Mouse (Mus musculus) heart, postnatal 4 days (tissue): ENCODE measurements around the gene Samd1. TPM values are rescaled to one million over a fixed set of nuclear protein-coding genes. Genes with fewer than 3 reads are reported as not detected.
A peak's percentile ranks its signal among the peaks of the same experiment; 100 is the strongest.

Experiments used
- DNase-seq: peaks from one replicate; pipeline ENCODE4 v3.0.0; 2021
- total RNA-seq, 2 experiments: library from RNA; stranded (reverse); gene quantifications; 2 replicates each; pipeline ENCODE4 v1.2.3; 2021

Gene Samd1
- total RNA-seq, 2 experiments from 2014 or later = 36.6 to 42.9 TPM

DNA sequence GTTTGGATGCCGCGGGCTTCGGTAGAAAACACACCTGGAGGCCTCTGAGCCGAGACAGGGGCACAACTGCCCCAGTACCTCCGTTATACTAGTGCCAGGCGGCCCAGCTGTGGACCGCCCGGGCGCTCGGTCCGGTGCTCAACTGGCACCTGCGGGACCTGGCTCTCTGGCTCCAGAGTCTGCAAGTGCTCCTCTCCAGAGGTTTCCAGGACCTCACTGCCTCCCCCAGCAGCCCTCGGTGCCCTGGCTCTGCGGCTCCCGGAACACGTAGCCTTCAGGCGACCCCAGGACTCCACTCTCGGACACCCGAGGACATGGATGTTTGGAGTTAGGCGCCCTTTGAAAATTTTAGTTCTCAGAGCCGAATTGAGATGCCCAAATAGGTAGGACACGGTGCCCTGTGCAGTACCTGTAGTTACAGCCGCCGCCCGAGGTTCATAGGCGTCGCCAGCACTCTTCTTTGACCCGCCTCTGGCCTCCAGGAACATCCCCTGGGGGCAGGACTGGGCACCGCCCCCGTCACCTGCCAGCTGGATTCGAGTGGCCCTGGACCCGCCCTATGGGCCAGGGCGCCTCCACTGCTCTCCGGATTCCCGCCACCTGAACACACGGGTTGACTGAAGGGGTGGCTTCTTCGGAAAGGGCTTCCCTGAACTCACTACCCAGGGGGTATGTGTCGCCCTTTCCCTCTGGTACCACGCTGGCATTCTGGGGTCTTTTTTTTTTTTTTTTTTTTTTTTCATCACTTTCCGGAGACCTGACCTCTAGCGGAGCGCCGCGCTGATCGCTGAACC is 14.4 kb downstream of the Samd1 start, which contains the start of gene 2210011C24Rik:
2210011C24Rik (minus strand) TSS at position 467 of the 794 bp plus-strand sequence.
- DNase-seq = no peak

DNA sequence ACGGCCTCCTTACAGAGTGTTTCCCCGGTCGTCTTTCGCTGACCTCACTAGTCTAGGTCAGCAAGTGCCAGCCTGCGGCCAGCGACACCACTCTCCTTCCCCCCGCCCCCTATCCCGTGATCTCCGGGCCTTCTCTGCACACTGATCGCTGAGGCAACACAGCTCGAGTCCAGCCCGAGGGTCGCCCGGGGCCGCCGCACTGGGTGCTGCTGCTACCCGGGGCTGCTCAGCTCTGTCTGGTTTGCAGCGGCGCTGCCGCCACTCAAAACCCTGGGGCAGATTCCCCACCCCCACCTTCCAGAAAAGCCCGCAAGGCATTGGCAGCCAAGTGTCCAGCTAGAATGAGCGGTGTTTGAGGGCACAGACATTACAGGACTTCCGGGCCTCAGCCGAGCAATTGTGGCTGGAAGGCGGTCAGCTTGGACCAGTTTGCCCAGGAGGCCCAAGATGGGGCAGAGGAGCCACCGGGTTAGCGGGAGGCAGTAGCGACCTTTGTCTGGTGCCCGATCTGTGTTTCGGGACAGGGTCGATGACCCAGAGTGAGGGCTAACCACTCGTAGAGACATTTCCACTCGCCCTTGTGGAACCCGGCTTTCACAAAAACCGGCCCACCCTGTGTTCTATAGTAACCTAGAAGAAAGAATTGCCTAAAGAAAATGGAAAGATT is 15.2 kb downstream of the Samd1 start:
- DNase-seq = peak; percentile 31

DNA sequence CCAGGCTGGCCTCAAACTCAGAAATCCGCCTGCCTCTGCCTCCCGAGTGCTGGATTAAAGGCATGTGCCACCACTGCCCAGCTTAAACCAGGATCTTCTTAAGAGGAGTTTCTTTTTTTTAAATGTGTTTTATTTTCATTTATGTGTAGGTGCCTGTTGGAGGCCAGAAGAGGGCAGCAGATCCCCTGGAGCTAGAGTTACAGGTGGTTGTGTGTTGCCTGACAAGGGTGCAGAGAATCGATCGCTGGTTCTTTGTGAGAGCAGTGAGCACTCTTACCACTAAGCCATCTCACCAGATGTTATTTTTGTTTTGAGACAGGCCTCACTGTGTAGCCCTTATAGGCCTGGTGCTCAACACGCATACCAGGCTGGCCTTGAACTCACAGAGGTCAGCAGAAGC is 18.4 kb downstream of the Samd1 start:
- DNase-seq = no peak

DNA sequence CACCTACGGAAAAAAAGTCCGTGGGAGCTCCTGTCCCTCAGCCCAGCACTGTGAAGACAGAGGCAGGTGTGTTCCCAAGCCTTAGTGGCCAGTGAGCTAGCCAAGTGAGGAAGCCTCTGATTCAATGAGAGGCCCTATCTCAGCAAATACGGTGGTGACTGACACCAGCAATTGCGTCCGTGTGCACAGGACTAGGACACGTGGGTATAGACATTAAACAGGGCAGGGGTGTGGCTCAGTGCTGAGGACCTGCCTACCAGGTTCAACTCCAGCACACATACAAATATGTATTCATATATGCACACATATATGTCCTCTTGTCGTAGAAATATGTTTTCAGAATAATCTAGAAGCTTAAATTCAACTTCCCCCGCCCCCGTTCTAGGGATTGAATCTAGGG is 22.3 kb downstream of the Samd1 start:
- DNase-seq = no peak

DNA sequence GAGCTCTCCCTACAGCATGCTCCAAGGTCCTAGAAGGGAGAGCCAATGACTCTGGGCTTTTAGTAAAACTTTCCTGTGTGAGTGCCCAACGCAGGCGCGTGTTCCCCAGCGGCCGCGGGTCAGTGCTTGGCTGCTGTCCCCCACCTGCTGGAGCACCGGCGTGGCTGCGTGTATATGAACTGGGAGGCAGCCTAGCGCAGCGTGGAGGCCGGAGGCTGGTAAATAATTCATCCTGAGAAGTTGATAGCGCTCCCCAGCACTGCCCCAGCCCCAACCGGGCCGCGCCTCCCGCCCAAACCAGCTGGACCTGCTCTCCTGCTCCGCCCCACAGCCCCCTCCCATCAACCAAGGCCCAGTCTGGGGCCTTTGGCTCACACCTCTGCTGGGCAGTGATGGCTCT is 23.6 kb downstream of the Samd1 start, which contains the start of gene Palm3:
Palm3 (plus strand) TSS at position 376 of the 400 bp plus-strand sequence.
- no peak for DNase-seq

DNA sequence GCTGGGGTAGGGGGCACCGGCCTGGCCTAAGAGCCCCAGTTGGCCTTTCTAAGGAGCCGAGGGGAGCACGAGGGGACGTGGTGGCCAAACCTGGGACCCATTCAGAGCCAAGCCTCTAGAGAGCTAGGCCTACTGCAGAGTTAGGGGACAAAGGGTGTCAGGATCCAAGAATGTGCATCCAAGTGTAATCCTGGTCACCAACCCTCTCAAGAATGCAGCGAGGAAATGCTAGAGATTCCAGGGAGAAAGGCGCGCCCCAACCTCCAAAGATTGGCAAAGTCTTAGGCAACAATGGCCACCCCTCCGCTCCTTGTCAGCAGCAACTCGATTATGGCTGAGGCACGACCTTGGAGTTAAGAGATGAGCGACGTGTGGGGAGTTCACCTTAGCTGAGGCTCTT is 24.1 kb downstream of the Samd1 start:
- DNase-seq = no peak

DNA sequence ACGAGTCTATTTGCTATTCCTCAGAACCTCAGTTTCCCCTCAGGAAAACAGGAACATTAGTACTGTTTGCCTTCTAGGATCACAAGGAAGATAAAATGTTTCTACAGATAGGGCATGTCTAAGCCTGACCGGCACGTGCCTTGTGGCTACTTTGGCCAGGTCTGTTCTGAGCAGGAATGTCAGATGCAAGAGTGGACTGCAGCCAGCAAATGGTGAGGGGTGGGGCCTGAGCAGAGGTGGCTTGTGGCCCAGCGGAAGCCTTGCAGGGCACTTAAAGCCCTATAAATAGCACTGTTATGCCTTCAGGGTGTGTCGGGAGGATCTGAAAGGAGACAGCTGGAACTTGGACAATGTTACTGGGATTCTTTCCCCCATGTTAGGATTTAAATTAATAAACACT is 25.6 kb downstream of the Samd1 start:
- DNase-seq = peak; percentile 86

DNA sequence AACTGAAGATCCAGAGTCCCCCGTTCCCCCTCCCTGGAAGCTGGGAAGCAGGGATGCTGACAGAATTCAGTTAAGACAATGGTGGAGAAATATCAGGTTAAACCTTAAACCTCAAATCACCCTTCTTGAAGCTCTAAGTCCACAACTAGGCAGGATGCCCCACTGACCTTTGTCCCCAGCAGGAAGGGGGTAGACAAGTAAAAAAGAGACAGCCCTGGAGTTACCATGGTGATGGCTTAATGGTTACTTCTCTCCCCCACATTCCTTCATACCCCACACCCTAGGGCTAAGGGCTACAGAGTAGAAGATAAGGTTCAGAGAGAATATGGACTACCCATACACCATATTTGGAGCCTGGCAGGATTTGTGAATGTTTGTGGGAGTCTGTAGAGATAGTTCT is 26.2 kb downstream of the Samd1 start:
- no peak for DNase-seq

DNA sequence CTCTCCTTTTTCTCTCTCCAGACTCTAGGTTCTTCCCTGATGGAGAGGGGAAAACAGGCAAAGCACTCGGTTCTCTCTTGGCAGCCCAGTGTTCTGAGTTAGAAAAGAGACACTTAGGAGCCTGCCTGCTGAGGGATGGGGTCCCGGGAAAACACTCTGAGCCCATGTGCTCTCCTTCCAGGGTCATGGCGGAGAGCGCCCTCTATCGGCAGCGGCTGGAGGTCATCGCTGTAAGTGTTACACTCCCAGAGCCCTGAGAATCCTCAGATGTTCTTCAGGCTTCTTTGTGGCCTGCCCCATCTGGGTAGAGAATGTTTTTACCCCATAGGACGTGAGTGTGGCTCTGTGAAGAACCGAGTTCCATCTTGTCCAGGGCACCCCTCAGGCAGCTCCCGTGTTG is 26.7 kb downstream of the Samd1 start:
- peak; percentile 71 for DNase-seq

DNA sequence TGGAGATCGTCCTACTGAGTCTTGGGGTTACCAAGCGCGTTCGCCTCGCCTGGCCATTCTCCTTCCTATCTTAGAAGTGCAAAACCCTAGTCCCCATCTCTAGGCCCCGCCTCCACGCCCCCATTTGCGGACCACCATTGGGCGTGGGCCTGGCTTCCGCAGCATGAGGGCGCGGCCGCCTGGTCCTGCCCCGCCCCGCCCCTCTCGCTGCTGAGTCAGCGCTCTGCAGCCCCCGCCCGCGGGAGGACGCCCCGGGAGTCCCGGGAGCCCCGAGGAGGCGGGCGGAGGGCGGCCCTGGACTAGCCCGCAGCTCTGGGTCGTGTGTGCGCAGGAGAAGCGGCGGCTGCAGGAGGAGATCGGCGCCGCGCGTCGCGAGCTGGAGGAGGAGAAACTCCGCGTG is 28.4 kb downstream of the Samd1 start:
- DNase-seq = peak; percentile 62

DNA sequence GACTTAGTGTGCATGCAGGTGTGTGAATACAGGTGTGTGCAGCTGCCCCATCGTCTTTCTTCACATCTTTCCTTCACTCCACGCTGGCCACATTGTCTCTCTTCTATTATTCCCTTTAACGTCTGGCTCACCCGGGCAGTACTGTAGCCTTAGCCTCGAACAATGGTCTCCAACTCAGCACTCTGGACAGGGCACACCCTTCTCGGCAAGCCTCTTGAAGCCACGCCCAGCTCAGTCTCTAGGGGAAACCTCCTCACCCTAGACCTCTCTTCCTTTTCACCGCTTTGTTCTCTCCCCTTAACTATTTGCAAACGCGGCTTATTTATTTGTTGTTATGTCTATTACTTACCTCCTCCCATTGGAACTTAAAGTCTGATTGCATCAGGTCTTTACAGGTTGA is 30.0 kb downstream of the Samd1 start:
- DNase-seq = no peak

DNA sequence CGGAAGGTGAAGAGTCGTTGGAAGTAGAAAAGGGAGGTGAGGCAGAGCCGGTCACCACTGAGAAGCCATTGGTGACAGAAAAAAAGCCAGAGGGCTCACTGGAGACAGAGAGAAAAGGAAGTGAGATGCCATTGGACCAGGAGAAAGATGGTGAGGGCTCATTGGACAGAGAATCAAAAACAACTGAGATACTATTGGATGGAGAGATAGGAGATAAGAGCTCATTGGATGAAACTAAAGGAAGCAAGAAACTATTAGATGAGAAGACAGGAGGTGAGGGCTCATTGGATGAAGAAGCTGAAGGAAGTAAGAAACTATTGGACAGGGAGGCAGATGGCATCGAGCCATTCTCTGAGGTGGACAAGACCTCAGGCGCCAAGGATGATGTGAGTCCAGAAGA is 31.8 kb downstream of the Samd1 start:
- no peak for DNase-seq

DNA sequence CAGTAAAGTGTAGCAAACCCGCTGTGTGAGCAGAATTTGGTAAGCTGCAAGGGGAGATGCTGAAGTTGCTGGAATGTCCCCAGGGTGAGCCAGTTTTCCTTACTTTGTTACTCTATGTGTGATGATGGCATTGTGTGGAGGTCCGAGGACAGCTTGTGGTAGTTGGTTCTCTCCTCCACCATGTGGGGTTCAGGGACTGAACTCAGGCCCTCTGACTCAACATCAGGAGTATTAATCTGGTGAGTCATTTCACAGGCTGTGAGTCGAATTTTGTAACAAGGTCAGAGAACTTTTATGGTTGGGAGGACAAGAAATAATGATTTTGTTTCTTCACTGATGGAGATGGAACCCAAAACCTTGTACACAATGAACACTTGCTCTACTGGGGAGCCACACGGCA is 35.3 kb downstream of the Samd1 start:
- no peak for DNase-seq

DNA sequence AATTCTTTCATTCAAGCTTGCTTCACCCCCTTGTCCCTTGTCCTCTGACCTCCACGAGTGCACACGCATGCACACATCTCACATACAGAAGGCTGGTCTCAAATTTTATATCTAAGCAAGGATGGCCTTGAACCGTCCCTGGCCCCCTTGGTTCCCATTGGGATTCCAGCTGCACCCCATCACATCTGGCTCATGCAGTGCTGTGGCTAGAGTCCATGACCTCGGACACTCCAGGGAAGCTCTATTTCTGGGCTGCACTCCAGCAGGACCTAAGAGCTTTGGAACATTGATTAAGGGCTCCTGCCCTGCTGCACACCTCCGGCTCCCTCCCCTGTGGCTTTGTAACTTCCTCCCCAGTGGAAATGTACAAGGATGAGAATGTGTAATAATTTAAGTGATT is 40.5 kb downstream of the Samd1 start:
- peak; percentile 57 for DNase-seq

DNA sequence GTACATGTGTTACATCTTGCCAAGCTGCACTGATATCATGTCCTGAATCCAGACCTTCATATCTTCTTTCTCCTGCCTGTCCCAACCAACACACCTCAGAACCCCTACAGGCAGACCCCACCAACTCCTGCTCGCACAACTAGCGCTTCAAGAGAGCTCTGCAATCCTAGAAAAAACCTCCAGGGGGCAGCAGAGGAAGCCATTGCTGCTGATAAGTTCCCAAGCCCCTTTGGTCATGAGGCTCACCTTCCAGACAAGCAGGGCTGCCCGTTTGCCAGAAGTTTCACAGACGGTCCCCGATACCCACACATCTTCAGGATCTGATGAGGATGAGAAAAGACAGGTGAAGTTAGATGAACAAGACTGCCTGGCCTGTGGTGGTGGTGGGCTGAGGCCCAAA is 41.6 kb downstream of the Samd1 start:
- DNase-seq = peak; percentile 87

DNA sequence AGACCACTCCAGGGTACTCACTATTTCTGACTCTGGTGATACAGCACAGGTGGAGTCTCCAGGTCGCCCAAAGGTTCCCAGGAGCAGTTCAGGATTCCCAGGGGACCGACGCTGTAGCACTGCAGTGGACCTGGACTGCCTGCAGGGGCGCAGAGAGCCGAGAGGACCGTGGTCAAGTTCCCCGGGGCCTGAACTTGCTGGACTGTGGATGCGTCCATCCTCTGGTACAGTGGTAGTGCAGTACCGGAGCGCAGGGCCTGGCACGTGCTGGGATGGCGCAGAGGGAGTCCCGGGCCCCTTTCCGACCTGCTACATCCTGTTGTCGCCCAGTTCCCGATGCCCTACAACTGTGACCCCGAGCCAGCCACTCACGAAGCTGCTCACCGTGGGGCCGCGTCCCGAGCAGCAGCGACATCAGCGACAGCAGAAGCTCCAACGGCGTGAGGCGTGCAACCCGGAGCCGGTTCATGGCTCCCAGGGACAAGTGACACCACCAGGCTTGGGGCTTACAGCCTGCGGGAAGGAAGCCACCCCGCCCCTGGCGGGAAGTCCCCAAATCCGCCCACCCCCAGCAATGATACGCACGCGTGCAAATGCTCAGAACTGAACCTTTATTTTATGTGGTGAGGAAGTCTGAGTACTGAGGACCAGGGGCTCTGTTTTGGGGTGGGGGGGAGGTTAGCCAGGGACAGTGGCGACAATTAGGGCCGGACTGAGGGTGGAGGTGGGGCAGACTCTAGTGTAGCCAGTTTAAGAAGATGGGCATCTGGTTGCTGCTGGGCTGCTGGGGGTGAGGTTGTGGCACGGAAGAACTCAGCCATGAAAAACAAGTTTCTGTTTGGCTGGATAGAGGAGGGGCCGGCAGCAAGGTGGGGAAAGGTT is 44.8 kb downstream of the Samd1 start, which contains the start of gene Il27ra:
Il27ra (minus strand) TSS at position 524 of the 882 bp plus-strand sequence.
- DNase-seq = peak; percentile 84

DNA sequence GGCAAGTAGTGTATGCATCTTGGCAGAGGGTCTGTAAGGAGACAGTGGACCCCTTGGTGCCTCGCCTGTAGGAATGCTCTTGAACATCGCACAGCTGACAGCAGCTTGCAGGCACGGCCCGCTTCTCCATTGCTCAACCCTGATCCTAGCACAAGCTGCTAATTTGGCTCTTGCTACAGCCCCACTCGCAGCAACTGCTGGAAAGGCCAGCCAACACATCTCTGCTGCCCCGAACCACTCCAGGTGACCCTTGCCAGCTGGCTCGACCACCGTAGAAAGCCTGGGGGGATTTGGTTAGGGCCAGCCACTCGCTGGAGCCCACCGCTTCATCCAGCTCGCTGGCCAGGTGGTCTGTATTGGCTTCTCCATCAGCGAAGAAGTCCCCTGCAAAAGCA is 45.5 kb downstream of the Samd1 start:
- DNase-seq = no peak

DNA sequence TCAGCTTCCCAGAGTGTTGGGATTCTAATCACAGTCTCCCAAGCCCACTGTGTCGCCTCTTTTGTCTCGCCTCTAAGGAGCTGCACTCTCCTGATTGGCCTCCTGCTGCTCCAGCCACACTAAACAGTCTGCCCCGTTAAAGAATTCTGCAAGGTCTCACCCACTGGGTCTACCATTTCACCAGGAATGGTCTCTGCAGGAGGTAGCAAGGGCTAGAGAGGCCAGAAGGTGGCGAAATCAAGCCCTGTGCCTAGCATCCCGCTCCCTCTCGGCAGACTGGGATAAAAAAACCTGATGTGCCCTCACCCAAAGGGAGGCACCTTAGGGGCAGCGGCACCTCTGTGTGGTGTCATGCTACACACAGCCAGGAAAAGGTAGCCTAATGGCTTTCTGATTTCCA is 46.6 kb downstream of the Samd1 start:
- DNase-seq = no peak

DNA sequence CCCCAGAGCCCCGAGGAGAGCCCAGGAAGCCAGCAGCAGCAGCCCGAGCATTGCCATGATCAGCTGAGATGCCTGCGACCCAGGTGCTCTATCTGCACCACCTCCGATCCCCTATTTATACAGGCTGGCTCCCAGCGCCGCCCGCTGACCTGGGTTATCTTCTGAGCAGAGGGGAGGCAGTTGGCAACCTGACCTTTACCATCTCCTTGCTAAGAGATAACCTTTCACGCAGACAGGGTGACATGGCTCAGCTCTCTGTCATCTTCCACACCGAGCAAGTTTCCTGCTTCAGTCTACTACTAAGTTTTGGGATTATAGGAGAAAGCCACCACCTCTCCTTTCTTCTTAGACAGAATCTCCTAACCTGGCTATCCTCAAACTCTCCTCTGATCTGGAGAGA is 47.4 kb downstream of the Samd1 start, which contains the start of gene Rln3:
Rln3 (minus strand) TSS at position 101 of the 400 bp plus-strand sequence.
- no peak for DNase-seq

DNA sequence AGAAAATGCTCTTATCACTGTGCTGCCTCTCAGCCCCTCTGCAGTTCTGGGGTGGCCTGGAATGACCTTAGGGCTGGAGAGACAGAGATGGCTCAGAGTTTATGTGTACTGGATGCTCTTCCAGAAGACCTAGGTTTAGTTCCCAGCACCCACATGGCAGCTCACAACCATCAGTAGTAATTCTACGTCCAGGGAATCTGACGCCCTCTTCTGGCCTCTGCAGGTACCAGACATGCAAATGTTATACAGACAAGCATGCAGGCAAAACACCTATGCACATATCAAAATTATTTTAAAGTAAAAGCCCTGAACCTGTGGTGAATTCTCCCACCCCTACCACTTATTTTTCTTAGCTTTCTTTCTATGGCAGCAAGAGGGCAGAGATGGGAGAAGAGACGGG is 49.0 kb downstream of the Samd1 start:
- no peak for DNase-seq

DNA sequence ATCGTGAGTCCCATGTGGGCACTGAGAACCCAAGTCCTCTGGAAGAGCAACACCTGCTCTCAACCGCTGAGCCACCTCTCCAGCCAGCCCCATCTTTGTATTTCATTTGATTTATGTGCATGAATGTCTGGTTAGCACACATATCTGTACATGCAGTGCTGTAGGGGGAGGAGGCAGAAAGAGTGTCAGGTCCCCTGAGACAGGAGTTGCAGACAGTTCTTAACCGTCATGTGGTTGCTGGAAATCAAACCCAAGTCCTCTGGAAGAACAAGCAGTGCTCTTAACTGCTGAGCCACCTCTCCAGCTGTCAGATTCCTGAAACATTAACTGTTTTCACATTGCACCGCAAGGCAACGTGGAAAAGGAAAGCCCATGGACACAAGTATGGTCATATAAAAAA is 50.7 kb downstream of the Samd1 start:
- DNase-seq = no peak
